Mouse (Mus musculus) limb, embryonic 13.5 days (tissue): ENCODE results near the gene Ankmy1. TPM values are rescaled to one million over a fixed set of nuclear protein-coding genes. Genes with fewer than 3 reads are reported as not detected.
A peak's percentile ranks its signal among the peaks of the same experiment; 100 is the strongest.

ENCODE experiments used
- ATAC-seq: fragments of 200-750 bp; cut with Nextera tagmentation; 2 replicates; pipeline ENCODE4 v1.8.0; 2017; ENCODE audit warnings: low read depth, moderate number of reproducible peaks, moderate TSS enrichment; ENCODE audit not compliant: low FRiP score
- H3K27ac ChIP-seq: fragments of 300-500 bp; sonication (generic); 2 replicates; pipeline ENCODE4 v1.5.1; 2015; ENCODE audit warnings: inconsistent platforms, mild to moderate bottlenecking, moderate library complexity
- H3K27me3 ChIP-seq: fragments of 300-500 bp; sonication (generic); 2 replicates; pipeline ENCODE4 v1.6.1; 2015; ENCODE audit warnings: mild to moderate bottlenecking, inconsistent platforms
- H3K36me3 ChIP-seq: fragments of 300-500 bp; sonication (generic); 2 replicates; pipeline ENCODE4 v1.6.1; 2015; ENCODE audit warnings: inconsistent platforms, mild to moderate bottlenecking, moderate library complexity
- H3K4me1 ChIP-seq: fragments of 300-500 bp; sonication (generic); 2 replicates; pipeline ENCODE4 v1.6.1; 2015; ENCODE audit warnings: inconsistent platforms
- H3K4me2 ChIP-seq: fragments of 300-500 bp; sonication (generic); replicated peaks from 2 replicates; pipeline ENCODE4 v1.6.1; 2015; ENCODE audit warnings: inconsistent platforms, mild to moderate bottlenecking, moderate library complexity
- H3K4me3 ChIP-seq: fragments of 300-500 bp; sonication (generic); 2 replicates; pipeline ENCODE4 v1.5.1; 2015; ENCODE audit warnings: moderate library complexity, mild to moderate bottlenecking, inconsistent platforms
- H3K9ac ChIP-seq: fragments of 300-500 bp; sonication (generic); 2 replicates; pipeline ENCODE4 v1.6.1; 2015; ENCODE audit warnings: mild to moderate bottlenecking, inconsistent platforms
- H3K9me3 ChIP-seq: fragments of 300-500 bp; sonication (generic); 2 replicates; pipeline ENCODE4 v1.6.1; 2016; ENCODE audit warnings: inconsistent platforms
- WGBS: fragments of 180-500 bp; shearing (Covaris S2); methylation state at CpG from one replicate; pipeline ENCODE4 v1.1.7; 2015; 5-methylcytosine and 5-hydroxymethylcytosine counted together
- polyA plus RNA-seq: library from polyadenylated mRNA; unstranded; fragments of >200 nt; fragmentation: Nextera tagmentation; extraction: Ambion mirVana; gene quantifications from 2 replicates; pipeline ENCODE4 v1.2.1, GENCODE M21; 2015

Gene Ankmy1
- polyA plus RNA-seq, 1 experiment from 2014 or later = 0.43 TPM

GRCm38 (mm10) chr1:92933611-92934010 is 30.9 kb upstream of the Ankmy1 start:
- ATAC-seq = no peak
- Histone ChIP-seq H3K9me3 (no peaks in the 10 kb centered on the region), H3K4me2 (peak overlapping the region; percentile 75), H3K27ac (peak overlapping the region; percentile 96), H3K27me3 (no peaks in the 10 kb centered on the region), H3K9ac (peak overlapping the region; percentile 85), H3K4me1 (peaks cover 21% of the 10 kb centered on the region), H3K4me3 (peak overlapping the region; percentile 78), H3K36me3 (peaks cover 11% of the 10 kb centered on the region)
- 74% methylated on average over 4 of the region's 4 CpGs for WGBS

GRCm38 (mm10) chr1:92930171-92930706 is 27.5 kb upstream of the Ankmy1 start:
- no peak overlapping the region for H3K4me3 ChIP-seq
- H3K4me1 ChIP-seq = peaks cover 7% of the 10 kb centered on the region
- H3K27ac ChIP-seq = no peak overlapping the region
- no peaks in the 10 kb centered on the region for H3K36me3 ChIP-seq
- no peaks in the 10 kb centered on the region for H3K27me3 ChIP-seq
- WGBS = 24% methylated on average over 1 of the region's 1 CpGs
- ATAC-seq = no peak
- H3K9ac ChIP-seq = no peak overlapping the region
- H3K9me3 ChIP-seq = no peaks in the 10 kb centered on the region
- no peak overlapping the region for H3K4me2 ChIP-seq

DNA sequence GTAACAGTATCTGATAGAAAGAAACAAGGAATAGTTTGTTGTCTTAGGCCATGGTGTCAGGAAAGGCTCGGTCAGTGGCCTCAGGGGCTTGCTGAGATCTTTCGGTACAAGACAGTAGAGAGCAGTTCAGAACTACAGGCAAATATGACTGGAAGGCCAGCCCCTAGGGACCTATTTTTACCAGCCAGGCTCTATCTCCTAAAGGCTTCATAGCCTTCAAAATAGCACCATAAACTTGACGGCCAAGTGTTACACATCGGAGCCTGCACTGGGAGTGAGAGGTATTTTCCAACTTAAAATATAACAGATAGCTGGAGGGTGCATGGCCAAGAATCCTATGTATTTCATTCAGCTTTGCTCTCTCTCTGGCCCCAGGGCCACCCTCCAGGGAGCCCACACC is 18.8 kb upstream of the Ankmy1 start:
- no peak for ATAC-seq
- Histone ChIP-seq H3K27me3 (no peaks in the 10 kb centered on the region), H3K36me3 (peaks cover 48% of the 10 kb centered on the region), H3K9ac (no peak overlapping the region), H3K9me3 (no peaks in the 10 kb centered on the region), H3K4me2 (no peak overlapping the region), H3K4me3 (no peak overlapping the region), H3K27ac (no peak overlapping the region), H3K4me1 (no peaks in the 10 kb centered on the region)
- 87% methylated on average over 4 of the region's 4 CpGs for WGBS

DNA sequence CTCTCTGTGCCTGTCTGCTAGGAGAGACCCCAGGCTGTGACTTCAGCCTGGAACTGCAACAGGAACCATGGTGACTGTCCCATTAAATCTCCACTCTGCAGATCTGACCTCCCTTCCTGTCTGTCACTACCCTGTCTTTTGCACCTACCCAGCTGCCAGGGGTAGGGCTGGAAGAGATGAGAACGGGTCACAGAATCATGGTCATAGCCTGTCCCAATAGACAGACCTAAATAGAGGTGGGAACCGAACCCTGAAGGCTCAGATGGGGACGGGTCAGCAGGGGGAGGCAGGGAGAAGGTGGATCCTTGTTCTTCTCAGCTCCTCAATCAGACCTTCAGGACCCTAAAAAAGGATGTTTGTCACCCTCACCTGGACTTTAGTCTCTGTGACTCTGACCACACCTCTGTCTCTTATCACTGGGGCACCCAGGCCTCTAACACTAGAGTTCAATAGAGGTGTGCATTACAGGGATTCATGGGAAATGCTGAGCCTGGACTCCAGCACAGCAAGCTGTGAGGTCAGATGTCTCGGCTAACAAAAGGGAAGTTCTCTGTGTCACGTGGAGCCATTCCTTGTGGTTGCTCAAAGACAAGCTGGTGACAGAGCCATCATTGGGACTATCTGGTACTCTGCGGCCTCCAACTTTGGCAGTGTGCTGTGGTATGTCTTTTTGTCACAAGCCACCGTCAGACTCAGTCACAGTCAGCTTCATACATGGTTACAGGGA is 17.9 kb upstream of the Ankmy1 start:
- Histone ChIP-seq H3K27ac (no peak overlapping the region), H3K4me2 (no peak overlapping the region), H3K4me3 (no peak overlapping the region), H3K9ac (no peak overlapping the region), H3K36me3 (peaks cover 57% of the 10 kb centered on the region), H3K27me3 (no peaks in the 10 kb centered on the region), H3K4me1 (no peaks in the 10 kb centered on the region), H3K9me3 (no peaks in the 10 kb centered on the region)
- 83% methylated on average over 7 of the region's 7 CpGs for WGBS
- no peak for ATAC-seq

DNA sequence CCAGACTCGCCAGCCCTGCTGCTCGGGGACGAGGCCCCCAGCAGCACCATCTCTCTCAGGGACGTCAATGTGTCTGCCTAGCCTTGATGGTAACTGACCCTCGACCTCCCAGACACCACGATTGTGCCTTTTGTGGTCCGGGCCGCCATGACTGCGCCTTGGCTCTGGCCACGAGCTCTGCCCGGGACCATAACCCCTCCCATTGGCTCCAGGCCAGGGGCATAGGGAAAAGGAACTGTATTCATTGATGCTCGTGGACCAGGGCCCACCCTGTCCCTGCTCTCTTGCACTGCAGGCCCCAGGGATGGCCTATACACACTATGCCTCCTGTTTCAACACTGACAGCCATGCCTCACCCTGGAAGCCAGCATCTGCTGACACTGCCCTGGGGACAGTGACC is 17.1 kb upstream of the Ankmy1 start:
- no peak overlapping the region for H3K9ac ChIP-seq
- no peak overlapping the region for H3K4me2 ChIP-seq
- no peaks in the 10 kb centered on the region for H3K4me1 ChIP-seq
- H3K9me3 ChIP-seq = no peaks in the 10 kb centered on the region
- 88% methylated on average over 12 of the region's 12 CpGs for WGBS
- H3K27me3 ChIP-seq = no peaks in the 10 kb centered on the region
- H3K36me3 ChIP-seq = peaks cover 66% of the 10 kb centered on the region
- no peak for ATAC-seq
- H3K4me3 ChIP-seq = no peak overlapping the region
- H3K27ac ChIP-seq = no peak overlapping the region

DNA sequence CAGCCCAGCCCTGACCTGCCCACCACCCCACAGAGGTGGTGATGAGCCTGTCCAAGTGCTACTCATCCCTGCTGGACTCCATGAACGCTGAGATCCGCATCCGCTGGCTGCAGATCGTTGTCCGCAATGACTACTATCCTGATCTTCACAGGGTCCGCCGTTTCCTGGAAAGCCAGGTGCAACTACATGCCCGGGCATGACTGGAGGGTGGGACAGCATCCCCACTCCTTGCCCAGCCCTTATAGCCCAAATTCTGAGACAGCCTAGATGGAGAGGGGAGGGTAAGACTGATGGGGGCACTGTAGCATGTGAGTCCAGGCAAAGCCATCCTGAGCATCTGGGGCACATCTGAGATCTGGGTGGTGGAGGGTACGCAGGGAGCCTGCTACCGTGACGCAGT is 16.4 kb upstream of the Ankmy1 start:
- H3K27ac ChIP-seq = no peak overlapping the region
- peaks cover 72% of the 10 kb centered on the region for H3K36me3 ChIP-seq
- H3K9me3 ChIP-seq = no peaks in the 10 kb centered on the region
- no peaks in the 10 kb centered on the region for H3K27me3 ChIP-seq
- H3K4me2 ChIP-seq = no peak overlapping the region
- ATAC-seq = no peak
- 94% methylated on average over 11 of the region's 11 CpGs for WGBS
- no peak overlapping the region for H3K9ac ChIP-seq
- no peak overlapping the region for H3K4me3 ChIP-seq
- no peaks in the 10 kb centered on the region for H3K4me1 ChIP-seq

DNA sequence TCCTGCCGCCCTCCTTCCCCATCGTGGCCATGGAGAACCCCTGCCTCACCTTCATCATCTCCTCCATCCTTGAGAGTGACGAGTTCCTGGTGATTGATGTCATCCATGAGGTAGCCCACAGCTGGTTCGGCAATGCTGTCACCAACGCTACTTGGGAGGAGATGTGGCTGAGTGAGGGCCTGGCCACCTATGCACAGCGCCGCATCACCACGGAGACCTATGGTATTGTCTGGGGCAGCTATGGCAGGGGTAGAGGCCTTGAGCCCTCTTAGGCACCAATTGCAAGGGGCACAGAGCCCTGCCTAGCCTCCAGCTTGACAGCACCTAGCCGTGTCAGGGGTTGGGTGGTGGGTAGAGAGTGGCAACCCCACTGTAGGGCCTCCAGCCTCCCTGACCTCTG is 14.0 kb upstream of the Ankmy1 start:
- no peaks in the 10 kb centered on the region for H3K27me3 ChIP-seq
- H3K9me3 ChIP-seq = no peaks in the 10 kb centered on the region
- H3K4me2 ChIP-seq = no peak overlapping the region
- peaks cover 13% of the 10 kb centered on the region for H3K4me1 ChIP-seq
- 91% methylated on average over 9 of the region's 9 CpGs for WGBS
- H3K27ac ChIP-seq = no peak overlapping the region
- ATAC-seq = no peak
- no peak overlapping the region for H3K4me3 ChIP-seq
- H3K9ac ChIP-seq = no peak overlapping the region
- peaks cover 76% of the 10 kb centered on the region for H3K36me3 ChIP-seq

DNA sequence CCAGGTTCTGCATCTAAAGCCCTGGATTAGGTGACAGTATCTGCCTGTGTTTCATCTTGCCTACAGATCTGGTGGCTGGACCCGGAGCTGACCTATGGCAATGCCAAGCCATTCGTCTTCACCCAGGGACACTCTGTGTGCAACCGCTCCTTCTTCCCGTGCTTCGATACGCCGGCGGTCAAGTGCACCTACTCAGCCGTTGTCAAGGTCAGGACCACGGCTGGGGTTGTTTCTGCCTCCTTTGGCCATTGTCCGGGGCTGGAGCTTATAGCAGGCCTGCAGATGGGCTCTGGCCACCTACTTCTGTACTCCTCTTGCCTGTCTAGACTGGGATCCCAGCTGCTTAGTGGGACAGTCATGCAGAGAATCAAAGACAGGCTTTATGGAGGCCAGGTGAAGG is 12.3 kb upstream of the Ankmy1 start:
- no peak overlapping the region for H3K9ac ChIP-seq
- H3K27me3 ChIP-seq = no peaks in the 10 kb centered on the region
- H3K27ac ChIP-seq = no peak overlapping the region
- no peak overlapping the region for H3K4me2 ChIP-seq
- WGBS = 93% methylated on average over 11 of the region's 11 CpGs
- no peak overlapping the region for H3K4me3 ChIP-seq
- peaks cover 21% of the 10 kb centered on the region for H3K4me1 ChIP-seq
- peaks cover 63% of the 10 kb centered on the region for H3K36me3 ChIP-seq
- no peaks in the 10 kb centered on the region for H3K9me3 ChIP-seq
- no peak for ATAC-seq

GRCm38 (mm10) chr1:92914239-92914638 is 11.5 kb upstream of the Ankmy1 start:
- peaks cover 29% of the 10 kb centered on the region for H3K4me1 ChIP-seq
- H3K9me3 ChIP-seq = no peaks in the 10 kb centered on the region
- H3K27me3 ChIP-seq = 0 out of 2 replicates have a peak, but pooled peaks cover 2% of the 10 kb centered on the region
- H3K4me2 ChIP-seq = no peak overlapping the region
- WGBS = 84% methylated on average over 4 of the region's 4 CpGs
- H3K27ac ChIP-seq = no peak overlapping the region
- no peak overlapping the region for H3K4me3 ChIP-seq
- H3K36me3 ChIP-seq = peaks cover 55% of the 10 kb centered on the region
- no peak for ATAC-seq
- H3K9ac ChIP-seq = no peak overlapping the region

DNA sequence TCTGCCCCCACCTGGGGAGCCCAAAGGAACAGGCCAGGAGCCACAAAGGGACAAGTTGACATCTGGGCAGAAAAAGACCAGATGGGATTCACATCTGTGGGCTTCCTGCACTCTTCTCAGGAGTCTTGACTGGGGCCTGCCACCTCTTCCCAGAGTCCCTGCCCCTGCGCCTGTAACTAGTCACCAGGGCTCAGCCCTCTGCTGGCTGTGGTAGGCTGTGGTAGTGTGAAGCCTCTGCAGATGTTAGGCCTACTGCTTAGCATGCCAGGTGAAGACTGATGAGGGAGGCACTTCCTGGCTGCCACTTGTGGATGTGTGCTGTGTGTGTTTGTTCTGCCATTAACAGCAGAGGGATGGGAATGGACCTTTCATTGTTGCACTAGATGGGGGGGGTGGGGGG is 9.6 kb upstream of the Ankmy1 start:
- Histone ChIP-seq H3K4me1 (peaks cover 42% of the 10 kb centered on the region), H3K9ac (peak overlapping the region; percentile 83), H3K27me3 (0 out of 2 replicates have a peak, but pooled peaks cover 2% of the 10 kb centered on the region), H3K4me3 (peak overlapping the region; percentile 82), H3K4me2 (peak overlapping the region; percentile 96), H3K9me3 (no peaks in the 10 kb centered on the region), H3K27ac (no peak overlapping the region), H3K36me3 (peaks cover 36% of the 10 kb centered on the region)
- no peak for ATAC-seq
- WGBS = 38% methylated on average over 1 of the region's 1 CpGs

DNA sequence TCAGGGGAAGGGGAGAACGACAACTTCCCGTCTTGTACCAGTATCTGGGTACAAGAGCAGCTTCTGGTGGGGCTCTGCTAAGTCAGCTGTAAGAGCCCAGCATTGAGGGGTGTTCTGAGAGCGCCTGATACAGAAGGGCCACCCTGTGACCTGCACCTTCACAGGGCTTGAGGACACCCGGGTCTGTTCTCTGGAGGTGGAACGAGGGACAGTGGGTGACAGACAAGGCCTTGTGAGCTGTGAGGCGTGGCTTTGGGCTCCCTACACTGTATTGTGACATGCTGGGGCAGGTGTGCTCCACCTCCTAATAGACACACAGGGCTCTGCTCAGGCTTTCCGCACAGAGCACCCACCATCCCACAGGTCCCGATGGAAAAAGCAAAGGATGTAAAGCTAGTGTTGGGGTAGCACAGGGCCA is 9.0 kb upstream of the Ankmy1 start:
- H3K4me3 ChIP-seq = peak overlapping the region; percentile 82
- peak overlapping the region; percentile 92; the same call in 1 of the 2 replicates for H3K27ac ChIP-seq
- H3K4me2 ChIP-seq = peak overlapping the region; percentile 96
- H3K36me3 ChIP-seq = peaks cover 30% of the 10 kb centered on the region
- peaks cover 43% of the 10 kb centered on the region for H3K4me1 ChIP-seq
- H3K27me3 ChIP-seq = 0 out of 2 replicates have a peak, but pooled peaks cover 2% of the 10 kb centered on the region
- no peaks in the 10 kb centered on the region for H3K9me3 ChIP-seq
- ATAC-seq = no peak
- H3K9ac ChIP-seq = peak overlapping the region; percentile 83
- 39% methylated on average over 8 of the region's 8 CpGs for WGBS

GRCm38 (mm10) chr1:92910925-92911720 is 8.4 kb upstream of the Ankmy1 start:
- no peaks in the 10 kb centered on the region for H3K9me3 ChIP-seq
- H3K4me2 ChIP-seq = peak overlapping the region; percentile 96
- H3K27me3 ChIP-seq = 0 out of 2 replicates have a peak, but pooled peaks cover 2% of the 10 kb centered on the region
- H3K4me3 ChIP-seq = peak overlapping the region; percentile 82
- H3K4me1 ChIP-seq = peaks cover 47% of the 10 kb centered on the region
- peak overlapping the region; percentile 83 for H3K9ac ChIP-seq
- H3K36me3 ChIP-seq = peaks cover 24% of the 10 kb centered on the region
- peak; percentile 38 for ATAC-seq
- WGBS = 1% methylated on average over 70 of the region's 85 CpGs
- H3K27ac ChIP-seq = peak overlapping the region; percentile 92
